Mouse (Mus musculus) heart, embryonic 16.5 days (tissue): ENCODE measurements around the gene Cryz. TPM values are rescaled to one million over a fixed set of nuclear protein-coding genes. Genes with fewer than 3 reads are reported as not detected.

ENCODE experiments used
- ATAC-seq: fragments of 200-750 bp; cut with Nextera tagmentation; replicated peaks from 2 replicates; pipeline ENCODE4 v1.8.0; 2017; ENCODE audit warnings: moderate number of reproducible peaks; ENCODE audit not compliant: insufficient read depth, low FRiP score; ENCODE audit errors: extremely low read depth
- H3K27ac ChIP-seq: fragments of 300-500 bp; sonication (generic); 2 replicates; pipeline ENCODE4 v1.5.1; 2014; ENCODE audit warnings: mild to moderate bottlenecking, low read length, control low read depth, moderate library complexity
- H3K27me3 ChIP-seq: fragments of 300-500 bp; sonication (generic); 2 replicates; pipeline ENCODE4 v1.6.1; 2014; ENCODE audit warnings: low read length, mixed read lengths; ENCODE audit not compliant: control insufficient read depth, insufficient read depth
- H3K36me3 ChIP-seq: fragments of 300-500 bp; sonication (generic); 2 replicates; pipeline ENCODE4 v1.6.1; 2014; ENCODE audit not compliant: control insufficient read depth, insufficient read depth
- H3K4me1 ChIP-seq: fragments of 300-500 bp; sonication (generic); 2 replicates; pipeline ENCODE4 v1.6.1; 2014; ENCODE audit warnings: low read length, mixed read lengths; ENCODE audit not compliant: control insufficient read depth, insufficient read depth
- H3K4me2 ChIP-seq: fragments of 300-500 bp; sonication (generic); 2 replicates; pipeline ENCODE4 v1.6.1; 2014; ENCODE audit warnings: low read depth, mild to moderate bottlenecking, control low read depth, low read length
- H3K4me3 ChIP-seq: fragments of 300-500 bp; sonication (generic); 2 replicates; pipeline ENCODE4 v1.5.1; 2014; ENCODE audit warnings: mild to moderate bottlenecking, control low read depth, low read length
- H3K9ac ChIP-seq: fragments of 300-500 bp; sonication (generic); 2 replicates; pipeline ENCODE4 v1.6.1; 2014; ENCODE audit warnings: low read length, control low read depth
- H3K9me3 ChIP-seq: fragments of 300-500 bp; sonication (generic); replicated peaks from 2 replicates; pipeline ENCODE4 v1.6.1; 2016; ENCODE audit warnings: low read length; ENCODE audit not compliant: control insufficient read depth
- WGBS: fragments of 180-500 bp; shearing (Covaris S2); extraction: QIAGEN DNeasy Blood & Tissue Kit; methylation state at CpG from one replicate; pipeline ENCODE4 v1.1.7; 2014; 5-methylcytosine and 5-hydroxymethylcytosine counted together
- polyA plus RNA-seq: library from polyadenylated mRNA; unstranded; fragments of >200 nt; fragmentation: Nextera tagmentation; extraction: Ambion mirVana; gene quantifications from 2 replicates; pipeline ENCODE4 v1.2.1, GENCODE M21; 2015

Gene Cryz
- polyA plus RNA-seq, 1 experiment from 2014 or later, result 10.2 TPM

DNA sequence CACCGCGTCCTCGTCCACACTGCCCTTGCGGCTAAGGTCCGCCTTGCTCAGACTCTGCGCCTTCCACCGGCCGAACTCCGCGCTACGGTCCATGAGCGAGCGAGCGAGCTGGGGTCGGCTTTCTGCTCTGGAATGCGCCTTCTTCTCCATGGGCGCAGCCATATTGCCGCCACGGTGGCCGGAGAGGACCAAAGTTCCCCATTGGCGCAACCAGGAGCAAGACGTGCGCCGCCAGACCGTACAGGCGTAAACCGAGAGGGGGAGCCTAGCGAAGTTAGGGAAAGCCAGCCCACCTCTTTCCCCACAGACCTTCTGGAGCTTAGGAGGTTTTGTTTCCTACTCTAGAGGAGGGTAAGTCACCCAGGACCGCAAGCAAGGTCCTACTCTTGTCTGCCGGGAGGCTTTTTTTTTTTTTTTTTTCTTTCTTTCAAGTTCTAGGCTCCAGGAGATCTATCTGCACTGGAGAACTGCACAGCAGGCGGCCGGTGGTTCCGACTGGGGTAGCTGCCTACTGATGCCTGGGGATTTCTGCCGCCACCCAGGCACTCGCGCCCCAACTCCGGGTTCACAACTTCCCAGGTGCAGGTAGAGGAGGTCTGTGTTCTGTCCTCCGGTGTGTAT, 533 bp downstream of the Cryz start, which contains the start of gene Tyw3:
Tyw3 (minus strand) TSS at position 171 of the 621 bp plus-strand sequence.
- peak within 1 kb of the TSS; percentile 84 for H3K9ac ChIP-seq
- peak within 1 kb of the TSS; percentile 73 for H3K4me3 ChIP-seq
- peak within 1 kb of the TSS; percentile 95 for H3K27ac ChIP-seq
- no peaks in the 10 kb centered on the region for H3K9me3 ChIP-seq
- H3K4me1 ChIP-seq, result peaks cover 9% of the 10 kb centered on the region; the same call in 1 of the 2 replicates
- peaks cover 17% of the 10 kb centered on the region for H3K36me3 ChIP-seq
- whole genome bisulfite sequencing, result under 1% methylated on average over 37 of the region's 38 CpGs
- no peaks in the 10 kb centered on the region for H3K27me3 ChIP-seq
- ATAC-seq, result peak; percentile 97
- H3K4me2 ChIP-seq, result peak within 1 kb of the TSS; percentile 84

DNA sequence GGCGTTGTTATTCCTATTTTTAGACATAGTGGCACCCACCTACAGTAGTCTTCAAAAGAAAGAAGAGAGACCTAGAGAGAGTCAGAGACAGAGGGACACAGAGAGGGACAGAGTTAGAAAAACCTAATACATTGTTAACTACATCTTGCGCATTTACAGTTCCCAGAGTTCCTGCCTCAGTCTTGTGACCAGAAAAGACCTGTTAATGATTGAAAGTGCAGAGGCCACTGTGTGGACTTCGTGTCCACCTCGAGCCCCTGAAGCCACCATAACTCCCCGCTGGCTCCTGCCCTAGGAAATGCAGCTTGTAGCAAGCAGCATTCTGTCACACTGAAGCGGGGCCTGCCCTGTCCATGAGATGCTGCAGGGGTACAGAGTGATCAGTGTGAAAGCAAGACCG, 1.1 kb downstream of the Cryz start:
- Histone ChIP-seq H3K4me1 (peaks cover 9% of the 10 kb centered on the region; the same call in 1 of the 2 replicates), H3K4me2 (peak overlapping the region; percentile 84), H3K4me3 (peak overlapping the region; percentile 73), H3K9me3 (no peaks in the 10 kb centered on the region), H3K36me3 (peaks cover 14% of the 10 kb centered on the region; the same call in 1 of the 2 replicates), H3K27me3 (no peaks in the 10 kb centered on the region), H3K9ac (peak overlapping the region; percentile 84), H3K27ac (peak overlapping the region; percentile 95)
- 28% methylated on average over 7 of the region's 7 CpGs for WGBS
- no peak for ATAC-seq

DNA sequence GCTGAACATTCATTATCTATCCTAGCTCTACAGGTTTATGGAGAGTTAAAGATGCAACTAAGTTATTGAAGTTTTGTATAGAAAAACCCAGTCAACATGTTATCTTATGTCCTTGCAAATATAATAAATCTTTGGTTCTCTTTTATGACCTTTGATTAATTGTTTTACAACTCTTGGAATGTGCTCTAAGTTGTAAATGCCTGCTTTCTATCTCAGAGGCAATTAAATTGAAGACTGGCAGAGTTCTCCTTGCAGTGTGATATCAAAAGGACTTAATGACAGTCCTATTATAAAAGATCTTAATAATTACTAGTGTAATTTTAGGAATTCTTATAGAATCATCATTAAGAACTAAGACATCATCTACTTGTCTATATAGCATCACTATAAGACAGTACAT, 5.6 kb downstream of the Cryz start:
- Histone ChIP-seq H3K9me3 (no peaks in the 10 kb centered on the region), H3K27ac (no peak overlapping the region), H3K4me2 (no peak overlapping the region), H3K4me3 (no peak overlapping the region), H3K9ac (no peak overlapping the region), H3K36me3 (peaks cover 13% of the 10 kb centered on the region; the same call in 1 of the 2 replicates), H3K4me1 (peaks cover 5% of the 10 kb centered on the region; the same call in 1 of the 2 replicates), H3K27me3 (no peaks in the 10 kb centered on the region)
- no peak for ATAC-seq

DNA sequence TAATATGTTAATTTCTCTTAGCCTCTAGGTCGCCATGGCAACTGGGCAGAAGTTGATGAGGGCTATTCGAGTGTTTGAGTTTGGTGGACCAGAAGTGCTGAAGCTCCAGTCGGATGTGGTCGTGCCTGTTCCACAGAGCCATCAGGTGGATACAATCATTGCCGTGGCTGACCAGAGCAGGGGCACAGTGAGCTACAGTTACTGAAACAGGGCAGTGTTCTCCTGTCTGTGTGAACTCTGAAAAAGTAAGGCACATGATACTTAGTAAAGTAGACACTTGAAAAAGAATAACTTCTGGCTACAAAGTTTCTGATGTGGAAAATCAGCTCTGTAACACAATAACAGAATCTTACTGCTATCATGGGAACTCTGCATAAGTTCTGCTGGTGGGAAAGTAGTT, 8.4 kb downstream of the Cryz start:
- H3K9ac ChIP-seq, result no peak overlapping the region
- H3K9me3 ChIP-seq, result no peaks in the 10 kb centered on the region
- peaks cover 14% of the 10 kb centered on the region; the same call in 1 of the 2 replicates for H3K36me3 ChIP-seq
- no peak overlapping the region for H3K4me3 ChIP-seq
- 73% methylated on average over 5 of the region's 5 CpGs for WGBS
- no peaks in the 10 kb centered on the region for H3K4me1 ChIP-seq
- H3K27me3 ChIP-seq, result no peaks in the 10 kb centered on the region
- no peak for ATAC-seq
- H3K4me2 ChIP-seq, result no peak overlapping the region
- H3K27ac ChIP-seq, result no peak overlapping the region

DNA sequence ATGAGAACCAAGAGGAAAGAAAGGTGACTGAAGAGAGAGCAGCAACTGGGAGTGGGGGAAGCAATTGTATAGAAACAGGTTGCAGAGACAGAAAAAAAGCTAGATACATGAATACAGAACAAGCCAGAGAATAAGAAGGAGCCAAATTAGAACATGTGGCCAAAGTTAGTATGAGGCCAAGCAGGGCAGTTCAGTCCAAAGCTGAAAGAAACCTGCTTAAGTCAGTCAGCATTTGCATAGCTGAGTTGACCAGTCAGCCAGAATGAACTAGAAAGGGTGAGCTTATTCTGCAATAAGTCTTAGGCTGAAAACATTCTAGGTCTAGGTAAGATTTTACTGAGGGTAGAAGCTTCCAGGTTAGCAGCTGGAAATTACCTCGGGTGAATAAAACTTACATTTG, 11.4 kb downstream of the Cryz start:
- Histone ChIP-seq H3K27ac (no peak overlapping the region), H3K9ac (no peak overlapping the region), H3K4me2 (no peak overlapping the region), H3K9me3 (no peaks in the 10 kb centered on the region), H3K4me3 (no peak overlapping the region), H3K36me3 (peaks cover 14% of the 10 kb centered on the region; the same call in 1 of the 2 replicates), H3K27me3 (no peaks in the 10 kb centered on the region), H3K4me1 (no peaks in the 10 kb centered on the region)
- ATAC-seq, result no peak
- 67% methylated on average over 1 of the region's 1 CpGs for WGBS

DNA sequence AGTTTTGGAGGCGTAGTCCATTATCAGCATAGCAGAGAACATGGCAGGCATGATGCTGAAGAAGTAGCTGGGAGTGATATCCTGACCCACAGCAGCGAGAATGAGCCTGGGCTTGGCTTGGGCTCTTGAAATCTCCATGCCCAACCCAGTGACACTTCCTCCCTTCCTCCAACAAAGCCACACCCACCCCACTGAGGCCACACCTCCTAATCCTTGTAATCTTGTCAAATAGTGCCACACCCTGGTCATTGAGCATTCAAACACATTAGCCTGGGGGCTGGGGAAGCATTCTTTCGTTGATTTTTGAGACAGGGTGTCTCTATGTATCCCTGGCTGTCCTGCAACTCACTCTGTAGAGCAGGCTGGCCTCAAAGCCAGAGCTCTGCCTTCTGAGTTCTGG, 15.4 kb downstream of the Cryz start:
- Histone ChIP-seq H3K4me1 (no peaks in the 10 kb centered on the region), H3K9ac (no peak overlapping the region), H3K9me3 (no peaks in the 10 kb centered on the region), H3K4me3 (no peak overlapping the region), H3K36me3 (peaks cover 3% of the 10 kb centered on the region; the same call in 1 of the 2 replicates), H3K27ac (no peak overlapping the region), H3K27me3 (no peaks in the 10 kb centered on the region), H3K4me2 (no peak overlapping the region)
- WGBS, result 89% methylated on average over 3 of the region's 3 CpGs
- ATAC-seq, result no peak

DNA sequence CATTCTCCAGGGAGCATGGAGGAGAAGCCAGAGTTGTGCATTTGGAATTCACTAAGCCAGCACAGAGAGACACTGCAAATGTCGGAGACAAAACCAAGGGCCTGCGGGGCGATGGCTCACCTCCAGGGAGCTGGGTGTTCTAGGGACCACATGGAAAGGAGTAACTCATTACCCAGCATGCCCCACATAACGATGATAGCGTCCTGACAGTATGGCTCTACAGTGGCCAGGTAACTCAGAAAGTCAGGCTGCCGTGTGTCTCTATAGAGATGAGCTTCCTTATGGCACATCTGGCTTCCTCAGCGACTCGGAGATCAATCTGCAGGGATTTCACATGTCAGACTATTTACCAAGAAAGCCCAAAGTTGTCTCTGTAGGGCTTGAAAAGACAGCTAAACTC, 18.3 kb downstream of the Cryz start:
- Histone ChIP-seq H3K27me3 (no peaks in the 10 kb centered on the region), H3K36me3 (peaks cover 3% of the 10 kb centered on the region), H3K9ac (no peak overlapping the region), H3K4me3 (no peak overlapping the region), H3K4me2 (no peak overlapping the region), H3K27ac (no peak overlapping the region), H3K9me3 (no peaks in the 10 kb centered on the region), H3K4me1 (no peaks in the 10 kb centered on the region)
- WGBS, result 90% methylated on average over 8 of the region's 8 CpGs
- ATAC-seq, result no peak

DNA sequence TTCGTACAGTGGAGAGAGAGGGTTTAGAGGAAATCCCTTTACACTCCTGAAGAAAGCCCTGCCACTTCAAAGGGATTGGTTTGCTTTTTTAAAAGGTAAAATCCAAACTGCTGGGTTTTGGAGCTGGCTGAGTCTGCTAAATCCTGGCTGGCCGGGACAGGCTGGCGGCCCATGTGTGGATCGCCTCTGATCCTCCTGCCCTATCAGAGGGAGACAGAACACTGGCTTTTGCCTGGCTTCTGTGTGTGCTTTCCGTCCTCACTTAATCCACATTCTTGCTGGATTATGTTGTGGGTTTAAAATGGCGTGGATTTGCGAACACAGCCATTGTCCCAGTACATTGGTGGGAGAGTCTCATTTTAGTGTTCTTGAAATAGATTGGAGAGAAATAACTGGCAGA, 18.8 kb downstream of the Cryz start:
- H3K27ac ChIP-seq, result no peak overlapping the region
- no peak overlapping the region for H3K4me2 ChIP-seq
- H3K9me3 ChIP-seq, result no peaks in the 10 kb centered on the region
- no peak for ATAC-seq
- no peaks in the 10 kb centered on the region for H3K4me1 ChIP-seq
- no peaks in the 10 kb centered on the region for H3K27me3 ChIP-seq
- no peak overlapping the region for H3K4me3 ChIP-seq
- no peak overlapping the region for H3K9ac ChIP-seq
- H3K36me3 ChIP-seq, result peaks cover 3% of the 10 kb centered on the region
- 83% methylated on average over 7 of the region's 7 CpGs for WGBS

DNA sequence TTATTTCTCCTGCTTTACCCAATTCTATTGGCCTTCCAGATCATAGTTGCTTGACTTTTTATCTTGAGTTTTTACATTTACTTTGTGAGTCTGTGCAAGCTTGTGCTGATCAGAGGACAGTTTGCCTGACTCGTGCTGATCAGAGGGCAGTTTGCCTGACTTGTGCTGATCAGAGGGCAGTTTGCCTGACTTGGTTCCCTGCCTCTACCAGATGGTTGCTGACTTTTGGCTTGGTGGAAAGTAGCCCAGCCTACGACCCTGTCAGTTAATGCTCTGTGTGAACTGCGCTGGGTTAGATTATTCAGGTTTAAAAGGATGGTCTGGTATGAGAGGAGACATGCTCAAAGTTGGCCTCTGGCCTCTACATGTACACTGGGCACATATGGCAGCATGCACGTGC, 19.6 kb downstream of the Cryz start:
- Histone ChIP-seq H3K9me3 (no peaks in the 10 kb centered on the region), H3K36me3 (peaks cover 3% of the 10 kb centered on the region), H3K27ac (no peak overlapping the region), H3K4me1 (no peaks in the 10 kb centered on the region), H3K4me2 (no peak overlapping the region), H3K9ac (no peak overlapping the region), H3K4me3 (no peak overlapping the region), H3K27me3 (no peaks in the 10 kb centered on the region)
- whole genome bisulfite sequencing, result 88% methylated on average over 4 of the region's 4 CpGs
- no peak for ATAC-seq
